Mouse (Mus musculus) intestine, embryonic 14.5 days (tissue): ENCODE data around the gene Igf1r. TPM values are rescaled to one million over a fixed set of nuclear protein-coding genes. Genes with fewer than 3 reads are reported as not detected.
A peak's percentile ranks its signal among the peaks of the same experiment; 100 is the strongest.

Source experiments
- ATAC-seq: fragments of 200-750 bp; cut with Nextera tagmentation; replicated peaks from 2 replicates; pipeline ENCODE4 v1.8.0; 2017; ENCODE audit warnings: low read depth, moderate number of reproducible peaks, moderate TSS enrichment, moderate library complexity; ENCODE audit not compliant: low FRiP score, low TSS enrichment
- DNase-seq: peaks from one replicate; pipeline ENCODE4 v3.0.0-alpha.2; 2018; ENCODE audit warnings: low spot score
- H3K27ac ChIP-seq: fragments of 300-500 bp; sonication (generic); 2 replicates; pipeline ENCODE4 v1.5.1; 2014; ENCODE audit warnings: low read depth, mild to moderate bottlenecking, control low read depth
- H3K27me3 ChIP-seq: fragments of 300-500 bp; sonication (generic); replicated peaks from 2 replicates; pipeline ENCODE4 v1.6.1; 2014; ENCODE audit warnings: low read length, control low read depth; ENCODE audit not compliant: control insufficient read depth, insufficient read depth
- H3K36me3 ChIP-seq: fragments of 300-500 bp; sonication (generic); 2 replicates; pipeline ENCODE4 v1.6.1; 2014; ENCODE audit warnings: low read length, control low read depth; ENCODE audit not compliant: control insufficient read depth, insufficient read depth
- H3K4me1 ChIP-seq: fragments of 300-500 bp; sonication (generic); replicated peaks from 2 replicates; pipeline ENCODE4 v1.6.1; 2014; ENCODE audit warnings: low read length, control low read depth, mixed read lengths; ENCODE audit not compliant: control insufficient read depth, insufficient read depth
- H3K4me2 ChIP-seq: fragments of 300-500 bp; sonication (generic); 2 replicates; pipeline ENCODE4 v1.6.1; 2014; ENCODE audit warnings: low read length
- H3K4me3 ChIP-seq: fragments of 300-500 bp; sonication (generic); 2 replicates; pipeline ENCODE4 v1.5.1; 2014; ENCODE audit warnings: low read depth, low read length, control low read depth, mixed read lengths
- H3K9ac ChIP-seq: fragments of 300-500 bp; sonication (generic); 2 replicates; pipeline ENCODE4 v1.6.1; 2014; ENCODE audit warnings: mild to moderate bottlenecking, low read length
- H3K9me3 ChIP-seq: fragments of 300-500 bp; sonication (generic); 2 replicates; pipeline ENCODE4 v1.6.1; 2016; ENCODE audit warnings: low read length, control low read depth; ENCODE audit not compliant: control insufficient read depth
- WGBS: fragments of 180-500 bp; shearing (Covaris S2); extraction: QIAGEN DNeasy Blood & Tissue Kit; methylation state at CpG from one replicate; pipeline ENCODE4 v1.1.7; 2014; 5-methylcytosine and 5-hydroxymethylcytosine counted together
- polyA plus RNA-seq: library from polyadenylated mRNA; unstranded; fragments of >200 nt; fragmentation: Nextera tagmentation; extraction: Ambion mirVana; gene quantifications from 2 replicates; pipeline ENCODE4 v1.2.1, GENCODE M21; 2014

Igf1r gene
- polyA plus RNA-seq, 1 experiment from 2014 or later = 18.4 TPM

DNA sequence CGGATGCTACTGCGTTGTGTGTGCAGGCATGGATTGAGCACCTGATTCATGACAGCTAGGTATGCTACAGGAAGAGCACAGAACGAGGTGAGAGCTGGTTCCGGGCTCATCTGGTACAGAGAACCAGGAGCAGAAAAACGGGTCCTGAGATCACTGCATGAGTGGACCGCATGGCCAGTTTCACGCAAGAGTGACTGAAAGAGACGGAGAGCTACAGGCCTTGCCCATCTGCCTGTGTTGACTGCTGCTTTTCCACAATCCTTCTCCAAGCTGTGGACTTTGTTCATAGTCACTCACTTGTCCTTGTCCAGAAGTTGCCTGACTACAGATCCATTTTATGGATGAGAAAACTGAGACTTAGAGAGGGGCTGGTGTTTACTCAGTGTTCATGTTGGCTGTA lies 111.5 kb downstream of the Igf1r start:
- H3K4me3 ChIP-seq = no peak overlapping the region
- no peak for ATAC-seq
- 88% methylated on average over 8 of the region's 8 CpGs for whole genome bisulfite sequencing
- no peaks in the 10 kb centered on the region for H3K27me3 ChIP-seq
- no peaks in the 10 kb centered on the region for H3K36me3 ChIP-seq
- DNase-seq = no peak
- H3K9ac ChIP-seq = no peak overlapping the region
- no peak overlapping the region for H3K27ac ChIP-seq
- H3K9me3 ChIP-seq = no peaks in the 10 kb centered on the region
- no peak overlapping the region for H3K4me2 ChIP-seq
- H3K4me1 ChIP-seq = peaks cover 27% of the 10 kb centered on the region

DNA sequence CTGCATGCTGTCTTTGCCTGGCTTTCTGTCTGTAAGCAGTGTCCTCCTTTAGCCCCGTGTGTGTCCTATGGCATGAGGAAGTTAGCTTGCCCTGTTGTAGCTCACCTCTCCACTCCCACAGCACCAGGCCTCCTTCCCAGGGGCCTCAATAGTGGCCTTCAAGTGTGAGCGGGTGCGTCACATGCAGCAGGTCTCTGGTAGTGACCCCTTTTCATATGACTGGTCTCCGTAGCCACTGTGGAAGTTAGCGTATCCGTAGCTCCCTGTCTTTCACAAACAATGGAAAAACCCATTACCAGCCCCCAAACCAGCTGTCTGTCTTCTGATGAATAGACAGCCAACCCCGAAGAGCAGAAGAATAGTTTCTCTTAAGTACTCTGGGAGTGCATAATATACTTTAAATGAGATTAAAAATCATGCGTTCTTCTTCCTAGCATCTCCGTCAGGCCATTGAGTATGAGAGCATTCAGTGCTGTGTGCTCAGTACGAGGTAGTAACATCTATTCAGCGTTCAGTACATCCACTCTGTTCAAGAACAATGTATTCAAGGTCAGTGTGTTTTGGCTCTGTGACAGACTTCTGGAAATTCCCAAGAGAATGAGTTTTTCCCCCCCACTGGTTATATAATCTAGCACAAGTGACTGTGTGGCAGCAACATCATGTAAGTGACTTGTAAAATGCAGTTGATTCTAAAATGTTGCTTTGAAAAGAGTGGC lies 112.2 kb downstream of the Igf1r start:
- Histone ChIP-seq H3K36me3 (no peaks in the 10 kb centered on the region), H3K4me1 (peaks cover 34% of the 10 kb centered on the region), H3K27me3 (no peaks in the 10 kb centered on the region), H3K4me2 (no peak overlapping the region), H3K4me3 (no peak overlapping the region), H3K27ac (0 out of 2 replicates have a peak overlapping the region, but pooled peaks have one; percentile 23), H3K9me3 (no peaks in the 10 kb centered on the region), H3K9ac (no peak overlapping the region)
- WGBS = 31% methylated on average over 11 of the region's 11 CpGs
- ATAC-seq = no peak
- DNase-seq = no peak

DNA sequence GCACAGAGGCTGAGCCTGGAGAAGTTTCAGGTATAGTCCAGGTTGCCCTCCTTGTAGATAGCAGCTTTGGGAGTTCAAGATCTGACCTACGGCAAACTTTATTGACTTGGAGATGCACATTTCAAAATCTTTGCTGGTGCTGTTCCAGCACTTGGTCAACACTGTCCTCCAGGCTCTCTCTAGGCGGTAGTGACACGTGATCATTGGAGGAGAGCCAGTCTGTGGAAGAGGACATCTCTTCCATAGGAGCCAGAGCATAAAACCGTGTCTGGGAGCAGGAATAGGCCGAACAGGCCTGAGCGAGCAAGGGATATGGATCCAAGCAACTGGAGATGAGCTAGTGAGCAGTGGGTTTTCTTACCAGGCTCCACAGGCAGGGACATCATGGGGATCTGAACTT lies 113.3 kb downstream of the Igf1r start:
- WGBS = 92% methylated on average over 6 of the region's 6 CpGs
- Histone ChIP-seq H3K4me2 (no peak overlapping the region), H3K4me3 (no peak overlapping the region), H3K27me3 (no peaks in the 10 kb centered on the region), H3K9me3 (no peaks in the 10 kb centered on the region), H3K36me3 (no peaks in the 10 kb centered on the region), H3K27ac (no peak overlapping the region), H3K4me1 (peaks cover 41% of the 10 kb centered on the region), H3K9ac (no peak overlapping the region)
- no peak for ATAC-seq
- DNase-seq = no peak

DNA sequence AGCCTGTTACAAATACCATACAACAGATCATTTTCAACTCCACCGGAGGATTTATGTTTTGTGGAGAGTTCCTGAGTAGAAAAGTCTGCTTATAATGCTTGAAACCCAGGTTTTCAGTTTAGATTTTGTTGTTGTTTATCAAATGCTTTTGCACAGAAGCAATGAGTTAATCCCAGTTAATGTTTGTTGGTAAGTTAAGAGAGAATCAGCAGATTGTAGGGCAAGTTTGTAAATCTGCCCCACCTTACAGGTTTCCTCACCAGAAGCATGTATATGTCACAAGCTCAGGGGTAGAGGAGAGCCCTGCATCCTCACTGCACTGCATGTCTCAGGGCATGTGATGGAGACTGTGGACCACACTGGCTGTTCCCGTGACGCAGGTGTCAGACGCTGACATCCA lies 114.7 kb downstream of the Igf1r start:
- DNase-seq (no peak), ATAC-seq (no peak)
- WGBS = 86% methylated on average over 4 of the region's 4 CpGs
- Histone ChIP-seq H3K27ac (no peak overlapping the region), H3K9ac (no peak overlapping the region), H3K9me3 (no peaks in the 10 kb centered on the region), H3K4me3 (no peak overlapping the region), H3K4me2 (no peak overlapping the region), H3K4me1 (peaks cover 40% of the 10 kb centered on the region), H3K36me3 (no peaks in the 10 kb centered on the region), H3K27me3 (no peaks in the 10 kb centered on the region)

DNA sequence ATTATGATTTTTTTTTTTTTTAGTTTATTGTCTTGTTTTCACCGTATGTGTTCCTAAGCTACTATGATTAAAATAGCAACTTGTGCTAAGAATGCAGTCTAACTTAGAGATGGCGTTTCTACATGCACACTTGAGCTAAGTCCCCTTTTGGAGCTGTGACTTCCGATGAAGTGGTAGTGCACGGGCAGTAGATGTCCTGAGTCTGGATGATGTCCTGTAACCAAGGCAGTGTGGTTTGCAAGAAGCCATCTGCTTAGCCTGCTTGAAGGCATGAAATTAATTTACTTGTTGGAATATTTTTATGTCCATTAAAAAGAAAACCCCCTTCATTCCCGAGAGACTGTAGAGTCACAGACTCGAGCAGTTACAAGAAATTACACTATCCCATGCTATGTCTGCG lies 116.7 kb downstream of the Igf1r start:
- Histone ChIP-seq H3K27me3 (no peaks in the 10 kb centered on the region), H3K4me3 (no peak overlapping the region), H3K9me3 (no peaks in the 10 kb centered on the region), H3K27ac (no peak overlapping the region), H3K4me2 (no peak overlapping the region), H3K36me3 (no peaks in the 10 kb centered on the region), H3K4me1 (peaks cover 36% of the 10 kb centered on the region), H3K9ac (no peak overlapping the region)
- ATAC-seq (no peak), DNase-seq (no peak)
- WGBS = 60% methylated on average over 7 of the region's 7 CpGs

DNA sequence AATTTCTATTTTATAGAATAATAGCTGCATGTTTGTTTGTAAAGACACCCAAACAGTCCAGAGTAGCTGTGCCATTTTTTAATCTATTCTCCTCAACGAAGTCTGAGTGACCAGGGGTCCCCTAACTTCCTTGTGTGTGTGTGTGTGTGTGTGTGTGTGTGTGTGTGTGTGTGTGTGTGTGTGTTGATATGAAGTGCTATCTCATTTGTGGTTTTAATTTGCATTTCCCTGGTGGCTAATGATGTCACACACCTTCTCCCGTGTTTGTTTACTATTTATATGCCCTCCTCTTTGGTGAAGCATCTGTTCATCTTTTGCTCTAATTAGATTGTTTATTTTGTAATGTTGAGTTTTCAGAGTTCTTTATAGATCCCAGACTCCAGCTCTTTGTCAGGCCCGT lies 117.4 kb downstream of the Igf1r start:
- no peak overlapping the region for H3K4me2 ChIP-seq
- no peak for DNase-seq
- no peak overlapping the region for H3K9ac ChIP-seq
- no peak for ATAC-seq
- H3K36me3 ChIP-seq = no peaks in the 10 kb centered on the region
- no peaks in the 10 kb centered on the region for H3K27me3 ChIP-seq
- WGBS = 13% methylated on average over 3 of the region's 3 CpGs
- H3K4me3 ChIP-seq = no peak overlapping the region
- peaks cover 29% of the 10 kb centered on the region for H3K4me1 ChIP-seq
- H3K9me3 ChIP-seq = no peaks in the 10 kb centered on the region
- no peak overlapping the region for H3K27ac ChIP-seq

DNA sequence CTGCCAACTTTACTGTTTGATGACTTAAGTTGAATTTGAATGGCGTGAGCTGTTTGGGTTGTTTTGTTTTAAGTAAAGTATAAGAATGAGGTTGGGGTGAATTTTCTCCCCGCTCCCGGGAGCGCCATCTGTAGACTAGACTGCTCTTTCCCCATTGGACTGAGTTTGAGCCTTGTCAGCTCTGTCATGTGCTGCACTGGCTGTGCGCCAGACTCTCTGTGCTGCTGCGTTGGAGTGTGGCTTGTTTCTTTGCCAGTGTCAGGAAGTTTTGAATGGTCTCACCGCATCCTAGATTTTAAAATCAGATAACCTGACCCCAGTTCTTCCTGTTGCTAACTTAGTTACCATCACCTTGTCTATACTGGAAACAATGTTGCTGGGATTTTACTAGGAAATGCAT lies 118.0 kb downstream of the Igf1r start:
- DNase-seq = peak; percentile 73
- Histone ChIP-seq H3K27ac (no peak overlapping the region), H3K9ac (no peak overlapping the region), H3K36me3 (no peaks in the 10 kb centered on the region), H3K4me3 (no peak overlapping the region), H3K9me3 (no peaks in the 10 kb centered on the region), H3K4me1 (peaks cover 30% of the 10 kb centered on the region), H3K4me2 (no peak overlapping the region), H3K27me3 (no peaks in the 10 kb centered on the region)
- ATAC-seq = no peak
- 17% methylated on average over 7 of the region's 7 CpGs for WGBS

DNA sequence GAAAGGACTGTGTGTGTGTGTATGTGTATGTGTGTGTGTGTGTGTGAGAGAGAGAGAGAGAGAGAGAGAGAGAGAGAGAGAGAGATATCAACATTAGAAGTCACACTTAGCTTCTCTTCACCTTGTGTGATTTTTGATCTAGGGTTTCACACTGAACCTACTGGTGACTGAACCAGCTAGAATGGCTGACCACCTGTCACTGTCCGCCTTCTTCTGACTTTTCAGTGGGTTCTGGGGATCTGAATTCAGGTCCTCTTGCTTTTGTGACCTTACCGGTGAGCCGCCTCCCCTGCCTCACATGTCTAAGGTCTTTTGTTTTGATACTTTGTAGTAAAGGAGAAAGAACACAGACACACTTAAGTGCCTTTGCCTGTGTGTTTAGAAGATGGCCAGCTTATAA lies 118.4 kb downstream of the Igf1r start:
- H3K4me3 ChIP-seq = no peak overlapping the region
- H3K9ac ChIP-seq = no peak overlapping the region
- WGBS = 64% methylated on average over 3 of the region's 3 CpGs
- H3K4me2 ChIP-seq = no peak overlapping the region
- no peak overlapping the region for H3K27ac ChIP-seq
- no peaks in the 10 kb centered on the region for H3K27me3 ChIP-seq
- ATAC-seq = no peak
- peaks cover 30% of the 10 kb centered on the region for H3K4me1 ChIP-seq
- H3K36me3 ChIP-seq = no peaks in the 10 kb centered on the region
- no peaks in the 10 kb centered on the region for H3K9me3 ChIP-seq
- DNase-seq = no peak

DNA sequence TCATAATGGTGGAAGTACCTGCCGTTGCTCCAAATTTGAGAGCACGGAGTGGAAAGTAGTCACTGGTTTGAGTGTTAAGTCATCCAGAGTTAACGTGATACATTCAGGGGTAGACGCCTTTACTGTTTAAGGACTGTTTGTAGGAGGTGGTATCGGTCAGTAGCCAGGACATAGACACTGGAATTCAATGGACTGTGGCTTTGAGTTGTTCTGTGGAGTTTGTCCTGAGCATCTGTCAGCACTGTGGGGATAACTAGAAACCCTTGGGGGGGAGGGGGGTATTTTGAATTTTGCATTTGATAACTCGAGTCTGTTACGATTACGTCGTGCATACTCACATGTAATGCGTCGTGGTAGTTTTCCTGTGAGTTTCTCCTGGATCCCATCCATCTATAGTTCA lies 119.1 kb downstream of the Igf1r start:
- no peak for ATAC-seq
- WGBS = 92% methylated on average over 11 of the region's 11 CpGs
- peaks cover 30% of the 10 kb centered on the region for H3K4me1 ChIP-seq

More for the DNA sequence above, 119.1 kb downstream of the Igf1r start:
- Histone ChIP-seq H3K27me3 (no peaks in the 10 kb centered on the region), H3K36me3 (no peaks in the 10 kb centered on the region), H3K4me3 (no peak overlapping the region), H3K27ac (no peak overlapping the region), H3K4me2 (no peak overlapping the region), H3K9me3 (no peaks in the 10 kb centered on the region), H3K9ac (no peak overlapping the region)
- no peak for DNase-seq
